Mouse (Mus musculus): ENCODE measurements around the gene Secisbp2l. TPM values are rescaled to one million over a fixed set of nuclear protein-coding genes. Genes with fewer than 3 reads are reported as not detected.

The Secisbp2l gene
- 21.4 and 22.4 TPM in 2 replicates for polyA plus RNA-seq (2016; fragmentation: Nextera tagmentation; extraction: Ambion mirVana)

DNA sequence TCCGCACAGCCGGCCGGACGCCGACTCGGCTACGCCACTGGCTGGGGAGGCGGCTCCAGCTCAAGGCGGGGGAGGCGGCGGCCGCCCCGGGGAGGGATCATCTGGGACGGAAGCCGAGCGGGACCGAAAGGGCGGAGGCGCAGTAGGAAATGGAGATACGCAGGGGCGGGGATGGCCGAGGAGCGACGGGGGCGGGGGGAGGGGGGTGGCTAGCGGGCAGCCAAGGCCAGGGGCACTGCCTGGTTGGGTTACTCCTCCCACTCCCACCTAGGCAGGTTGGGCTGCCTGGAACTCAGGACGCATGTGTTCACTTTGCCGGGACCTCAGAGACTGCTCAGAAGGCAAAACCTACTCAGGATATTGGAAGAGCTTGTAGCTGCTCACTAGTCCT lies at the start of gene Secisbp2l:
Secisbp2l (minus strand) TSS at position 152 of the 391 bp plus-strand sequence.
- peak; percentile 94 for ATAC-seq (ENCODE audit: insufficient number of reproducible peaks, insufficient read depth, low FRiP score, low TSS enrichment, low read depth)
- H3K4me1 ChIP-seq (replicated peaks), result peaks cover 17% of the 10 kb centered on the region
- peaks cover 7% of the 10 kb centered on the region; the same call in 1 of the 2 replicates for H3K36me3 ChIP-seq
- 1% methylated on average over 19 of the region's 28 CpGs for WGBS
- H3K27me3 ChIP-seq, result no peaks in the 10 kb centered on the region
- no peaks in the 10 kb centered on the region for H3K9me3 ChIP-seq
- peak within 1 kb of the TSS; percentile 82 for H3K27ac ChIP-seq
- H3K9ac ChIP-seq (replicated peaks), result peak within 1 kb of the TSS; percentile 91
- peak within 1 kb of the TSS; percentile 91 for H3K4me3 ChIP-seq (replicated peaks)
- peak within 1 kb of the TSS; percentile 54 for H3K4me2 ChIP-seq

DNA sequence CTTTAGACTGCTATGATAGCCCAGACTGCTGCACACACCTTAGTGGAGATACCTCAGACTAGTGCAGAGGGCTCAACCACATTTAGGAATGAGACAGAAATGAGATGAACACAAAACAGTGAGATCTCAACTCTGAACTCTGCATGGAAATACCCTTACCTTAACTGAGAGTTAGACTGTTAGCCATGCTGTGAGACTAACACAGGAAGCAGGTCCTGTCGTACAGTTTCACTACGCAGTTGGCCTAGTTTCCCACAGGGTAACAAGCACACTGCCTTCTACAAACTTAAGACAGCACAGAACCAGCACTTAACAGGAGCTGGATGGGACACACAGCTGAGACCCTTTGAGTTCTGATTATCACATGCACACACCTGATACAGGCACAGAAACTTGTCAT lies 47.3 kb upstream of the Secisbp2l start:
- Histone ChIP-seq H3K36me3 (peaks cover 52% of the 10 kb centered on the region), H3K4me1 (replicated peaks) (no peaks in the 10 kb centered on the region), H3K9ac (replicated peaks) (no peak overlapping the region), H3K27ac (no peak overlapping the region), H3K27me3 (no peaks in the 10 kb centered on the region), H3K4me3 (replicated peaks) (no peak overlapping the region), H3K9me3 (no peaks in the 10 kb centered on the region), H3K4me2 (no peak overlapping the region)
- WGBS, result 91% methylated on average over 2 of the region's 2 CpGs
- ATAC-seq (ENCODE audit: insufficient number of reproducible peaks, insufficient read depth, low FRiP score, low TSS enrichment, low read depth), result no peak

DNA sequence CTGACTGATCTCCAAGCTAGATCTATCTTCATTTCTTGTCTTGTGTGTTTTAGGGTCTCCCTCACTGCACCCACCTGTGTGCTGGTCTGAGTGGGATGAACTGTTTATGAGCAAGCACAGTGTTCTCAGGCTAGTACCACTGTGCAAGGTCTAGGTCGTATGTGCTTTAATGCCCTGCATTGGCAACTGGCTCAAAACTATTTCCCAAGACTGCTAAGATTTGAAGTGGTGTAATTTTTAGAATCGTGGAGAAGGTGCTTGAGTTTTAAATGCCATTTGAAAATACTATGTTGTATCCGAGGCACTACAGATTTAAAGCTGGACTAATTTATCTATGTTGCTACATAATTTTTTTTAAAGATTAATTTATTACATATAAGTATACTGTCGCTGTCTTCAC lies 45.2 kb upstream of the Secisbp2l start:
- H3K4me2 ChIP-seq, result no peak overlapping the region
- H3K27ac ChIP-seq, result no peak overlapping the region
- H3K4me1 ChIP-seq (replicated peaks), result no peaks in the 10 kb centered on the region
- ATAC-seq (ENCODE audit: insufficient number of reproducible peaks, insufficient read depth, low FRiP score, low TSS enrichment, low read depth), result no peak
- H3K27me3 ChIP-seq, result no peaks in the 10 kb centered on the region
- no peak overlapping the region for H3K9ac ChIP-seq (replicated peaks)
- 94% methylated on average over 4 of the region's 4 CpGs for WGBS
- no peaks in the 10 kb centered on the region for H3K9me3 ChIP-seq
- H3K36me3 ChIP-seq, result peaks cover 33% of the 10 kb centered on the region
- no peak overlapping the region for H3K4me3 ChIP-seq (replicated peaks)

DNA sequence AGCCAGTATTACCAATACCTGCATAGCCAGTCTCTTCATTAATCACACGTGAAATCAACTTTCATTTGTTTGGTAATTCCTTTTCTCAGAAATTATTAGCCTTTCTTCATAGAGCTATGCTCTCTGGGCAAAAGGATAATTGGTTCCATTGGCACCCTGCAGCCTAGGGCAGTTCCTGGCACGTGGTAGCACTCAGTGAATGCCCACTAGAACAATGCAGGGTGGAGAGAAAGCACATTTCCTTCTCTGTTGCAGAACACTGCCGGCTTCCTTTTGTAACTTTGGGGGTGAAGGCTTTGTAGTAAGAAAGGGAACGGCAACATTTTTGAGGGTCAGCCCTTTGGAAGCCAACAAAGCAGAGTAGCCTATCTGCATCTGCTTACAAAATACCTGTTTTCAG lies 43.5 kb upstream of the Secisbp2l start:
- Histone ChIP-seq H3K9ac (replicated peaks) (no peak overlapping the region), H3K4me1 (replicated peaks) (no peaks in the 10 kb centered on the region), H3K4me3 (replicated peaks) (no peak overlapping the region), H3K4me2 (no peak overlapping the region), H3K36me3 (peaks cover 17% of the 10 kb centered on the region), H3K27me3 (no peaks in the 10 kb centered on the region), H3K9me3 (no peaks in the 10 kb centered on the region), H3K27ac (no peak overlapping the region)
- 67% methylated on average over 4 of the region's 4 CpGs for WGBS
- no peak for ATAC-seq (ENCODE audit: insufficient number of reproducible peaks, insufficient read depth, low FRiP score, low TSS enrichment, low read depth)

DNA sequence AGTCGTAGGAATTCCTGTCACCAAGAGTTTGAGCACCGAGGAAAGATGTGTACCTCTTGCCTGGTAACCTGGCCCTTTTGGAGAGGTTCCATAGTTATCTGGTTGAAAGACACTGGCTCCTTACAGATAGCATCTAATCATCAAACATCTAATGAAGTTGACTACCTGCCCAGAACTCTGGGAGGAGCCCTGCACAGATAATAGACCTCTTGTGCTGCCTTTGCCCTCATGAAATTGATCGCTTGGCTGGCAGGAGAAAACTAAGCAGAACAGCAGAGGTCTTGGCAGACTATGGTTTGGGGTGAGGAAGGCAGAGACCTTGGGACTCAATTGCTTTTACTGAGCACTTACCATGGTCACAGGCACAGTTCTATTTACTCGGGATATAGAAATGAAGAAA lies 37.7 kb upstream of the Secisbp2l start:
- H3K4me3 ChIP-seq (replicated peaks), result no peak overlapping the region
- no peak overlapping the region for H3K4me2 ChIP-seq
- H3K27me3 ChIP-seq, result no peaks in the 10 kb centered on the region
- H3K9ac ChIP-seq (replicated peaks), result no peak overlapping the region
- no peak for ATAC-seq (ENCODE audit: insufficient number of reproducible peaks, insufficient read depth, low FRiP score, low TSS enrichment, low read depth)
- WGBS, result 88% methylated on average over 4 of the region's 4 CpGs
- H3K27ac ChIP-seq, result no peak overlapping the region
- H3K4me1 ChIP-seq (replicated peaks), result no peaks in the 10 kb centered on the region
- H3K9me3 ChIP-seq, result no peaks in the 10 kb centered on the region
- no peaks in the 10 kb centered on the region for H3K36me3 ChIP-seq

DNA sequence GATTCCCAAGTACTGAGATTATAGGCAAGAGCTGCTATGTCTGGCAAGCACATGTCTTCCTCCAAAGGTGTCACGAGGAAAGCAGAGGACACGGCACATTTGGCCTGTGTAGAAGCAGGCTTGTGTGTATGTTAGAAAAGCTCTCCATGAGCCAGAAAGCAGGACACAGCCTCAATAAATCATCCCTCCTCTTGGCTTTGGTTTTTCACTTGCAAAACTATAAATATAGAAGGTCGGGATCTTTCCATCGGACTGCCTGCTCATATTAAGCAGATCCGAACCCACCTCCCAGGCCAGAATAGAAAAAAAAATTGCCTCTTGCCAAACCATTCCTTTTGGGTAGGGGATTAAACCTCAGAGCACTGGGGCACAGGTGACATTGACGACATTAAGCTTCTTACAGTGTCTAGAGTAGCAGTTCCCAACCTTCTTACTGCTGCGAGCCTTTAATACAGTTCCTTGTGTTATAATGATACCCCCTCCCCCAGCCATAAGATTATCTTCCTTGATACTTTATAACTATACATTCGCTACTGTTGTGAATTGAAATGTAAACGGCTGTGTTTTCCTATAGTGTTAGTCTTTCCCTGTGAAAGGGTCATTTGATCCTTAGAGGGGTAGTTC lies 31.4 kb upstream of the Secisbp2l start:
- H3K27me3 ChIP-seq, result no peaks in the 10 kb centered on the region
- 70% methylated on average over 9 of the region's 9 CpGs for WGBS
- no peak overlapping the region for H3K4me3 ChIP-seq (replicated peaks)
- ATAC-seq (ENCODE audit: insufficient number of reproducible peaks, insufficient read depth, low FRiP score, low TSS enrichment, low read depth), result no peak
- H3K4me2 ChIP-seq, result no peak overlapping the region
- no peaks in the 10 kb centered on the region for H3K4me1 ChIP-seq (replicated peaks)
- no peaks in the 10 kb centered on the region for H3K9me3 ChIP-seq
- no peak overlapping the region for H3K9ac ChIP-seq (replicated peaks)
- H3K36me3 ChIP-seq, result no peaks in the 10 kb centered on the region
- H3K27ac ChIP-seq, result no peak overlapping the region

DNA sequence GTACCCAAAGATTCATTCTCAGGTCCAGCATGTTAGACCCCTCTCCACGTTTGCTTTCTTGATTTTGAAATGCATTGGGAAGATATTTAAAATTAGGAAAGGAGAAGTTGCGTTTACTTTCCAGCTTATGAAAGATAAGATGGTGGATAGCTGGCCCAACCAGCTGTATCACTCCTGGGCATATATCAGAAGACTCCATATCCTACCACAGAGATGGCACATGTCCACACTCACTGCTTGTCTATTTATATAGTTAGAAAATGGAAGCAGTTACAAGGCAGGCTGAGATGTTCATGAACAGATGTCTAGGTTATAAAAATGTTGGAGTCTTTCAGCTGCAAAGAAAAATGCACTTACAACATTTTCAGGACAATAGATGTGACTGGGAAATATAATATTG lies 28.7 kb upstream of the Secisbp2l start:
- WGBS, result 86% methylated on average over 2 of the region's 2 CpGs
- H3K9me3 ChIP-seq, result peaks cover 4% of the 10 kb centered on the region; the same call in 1 of the 2 replicates
- ATAC-seq (ENCODE audit: insufficient number of reproducible peaks, insufficient read depth, low FRiP score, low TSS enrichment, low read depth), result no peak

DNA sequence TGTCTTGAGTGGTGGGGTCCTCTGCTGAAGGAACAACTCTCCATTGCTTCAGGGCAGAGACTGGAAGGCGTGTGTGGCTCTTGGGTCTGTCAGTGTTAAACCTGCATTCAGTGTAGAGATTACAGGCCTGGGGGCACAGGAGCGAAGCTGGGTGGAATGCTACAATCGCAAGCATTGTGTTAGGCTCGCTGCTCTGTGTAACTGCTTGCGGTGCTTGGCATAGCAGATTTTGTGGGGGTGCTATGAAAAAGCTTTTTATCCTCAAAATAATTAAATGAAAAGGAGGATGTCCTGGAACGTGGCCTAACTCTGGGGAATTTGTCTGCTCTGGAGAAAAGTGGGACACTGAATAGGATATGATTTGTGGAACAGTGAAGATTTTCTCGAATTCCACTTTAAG lies 26.9 kb upstream of the Secisbp2l start:
- Histone ChIP-seq H3K4me2 (no peak overlapping the region), H3K4me3 (replicated peaks) (no peak overlapping the region), H3K9ac (replicated peaks) (no peak overlapping the region), H3K4me1 (replicated peaks) (no peaks in the 10 kb centered on the region), H3K27ac (no peak overlapping the region), H3K36me3 (no peaks in the 10 kb centered on the region), H3K9me3 (peaks cover 10% of the 10 kb centered on the region; the same call in 1 of the 2 replicates), H3K27me3 (no peaks in the 10 kb centered on the region)
- 73% methylated on average over 7 of the region's 7 CpGs for WGBS
- no peak for ATAC-seq (ENCODE audit: insufficient number of reproducible peaks, insufficient read depth, low FRiP score, low TSS enrichment, low read depth)

More for the DNA sequence above, 28.7 kb upstream of the Secisbp2l start:
- H3K9ac ChIP-seq (replicated peaks), result no peak overlapping the region
- H3K4me1 ChIP-seq (replicated peaks), result no peaks in the 10 kb centered on the region
- no peak overlapping the region for H3K27ac ChIP-seq
- no peak overlapping the region for H3K4me2 ChIP-seq
- H3K27me3 ChIP-seq, result no peaks in the 10 kb centered on the region
- no peak overlapping the region for H3K4me3 ChIP-seq (replicated peaks)
- no peaks in the 10 kb centered on the region for H3K36me3 ChIP-seq

DNA sequence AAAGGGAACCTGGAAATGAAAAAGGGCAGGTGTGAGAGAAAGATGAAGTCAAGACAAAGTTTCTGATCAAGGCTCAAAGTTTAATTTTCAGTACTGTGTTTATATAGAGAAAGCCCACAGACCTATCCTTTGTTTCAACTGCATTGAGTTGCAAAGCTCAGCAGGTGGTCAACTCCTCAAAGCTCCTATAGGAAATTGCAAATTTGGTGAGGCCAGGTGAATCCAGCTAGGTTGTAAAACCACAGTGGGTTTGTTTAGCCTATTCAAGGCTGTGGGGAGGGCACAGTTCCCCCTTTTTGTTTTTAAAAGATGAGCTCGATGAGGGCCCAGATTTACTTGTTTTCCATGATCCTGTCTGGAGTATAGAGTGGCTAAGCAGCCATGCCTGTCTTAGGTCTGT lies 23.2 kb upstream of the Secisbp2l start:
- Histone ChIP-seq H3K27ac (no peak overlapping the region), H3K4me1 (replicated peaks) (peaks cover 4% of the 10 kb centered on the region; the same call in 1 of the 2 replicates), H3K4me2 (no peak overlapping the region), H3K27me3 (no peaks in the 10 kb centered on the region), H3K4me3 (replicated peaks) (no peak overlapping the region), H3K36me3 (no peaks in the 10 kb centered on the region), H3K9ac (replicated peaks) (no peak overlapping the region), H3K9me3 (peaks cover 10% of the 10 kb centered on the region; the same call in 1 of the 2 replicates)
- WGBS, result 67% methylated on average over 1 of the region's 1 CpGs
- ATAC-seq (ENCODE audit: insufficient number of reproducible peaks, insufficient read depth, low FRiP score, low TSS enrichment, low read depth), result no peak

DNA sequence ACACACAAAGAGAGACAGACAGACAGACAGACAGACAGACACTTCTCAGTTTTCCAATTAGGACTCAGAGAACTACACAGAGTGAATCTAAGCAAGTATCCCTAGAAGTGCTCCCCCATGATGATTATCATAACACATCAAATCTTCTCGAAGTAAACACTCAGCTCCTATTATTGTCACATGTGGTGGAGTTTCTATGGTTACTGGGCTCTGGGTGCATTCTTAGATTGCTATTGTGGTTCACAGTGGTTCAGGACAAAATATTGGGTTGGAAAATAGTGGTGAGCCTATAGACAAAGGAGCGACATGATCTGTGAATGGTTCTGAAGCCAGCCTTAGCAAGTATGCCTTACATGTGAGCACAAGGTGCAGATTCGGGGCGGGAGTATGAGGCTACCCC lies 19.3 kb upstream of the Secisbp2l start:
- Histone ChIP-seq H3K9ac (replicated peaks) (no peak overlapping the region), H3K4me3 (replicated peaks) (no peak overlapping the region), H3K4me2 (no peak overlapping the region), H3K36me3 (no peaks in the 10 kb centered on the region), H3K27ac (no peak overlapping the region), H3K4me1 (replicated peaks) (peaks cover 4% of the 10 kb centered on the region; the same call in 1 of the 2 replicates), H3K9me3 (peaks cover 10% of the 10 kb centered on the region; the same call in 1 of the 2 replicates), H3K27me3 (no peaks in the 10 kb centered on the region)
- 79% methylated on average over 4 of the region's 4 CpGs for WGBS
- no peak for ATAC-seq (ENCODE audit: insufficient number of reproducible peaks, insufficient read depth, low FRiP score, low TSS enrichment, low read depth)

DNA sequence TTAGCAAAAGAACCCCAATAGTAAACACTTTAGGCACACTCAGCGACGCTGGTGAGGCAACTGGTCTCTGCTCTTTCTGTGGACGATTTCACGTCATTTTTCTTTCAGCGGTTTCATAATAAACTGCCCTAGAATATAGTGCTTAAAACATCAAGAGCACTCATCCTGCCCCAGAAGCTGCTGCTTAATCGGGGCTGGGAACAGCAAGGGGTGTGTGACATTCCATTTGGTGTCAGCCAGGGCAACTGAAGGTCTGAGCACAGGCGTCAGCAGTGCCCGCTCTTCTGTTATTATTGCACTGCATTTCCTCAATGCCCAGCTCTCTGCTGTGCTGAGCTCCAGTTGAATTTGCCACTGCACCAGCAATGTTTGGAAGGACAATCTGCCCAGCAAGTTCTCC lies 18.4 kb upstream of the Secisbp2l start:
- H3K4me1 ChIP-seq (replicated peaks), result peaks cover 4% of the 10 kb centered on the region; the same call in 1 of the 2 replicates
- 59% methylated on average over 8 of the region's 8 CpGs for WGBS
- H3K9me3 ChIP-seq, result peaks cover 4% of the 10 kb centered on the region; the same call in 1 of the 2 replicates
- H3K27ac ChIP-seq, result no peak overlapping the region
- no peak overlapping the region for H3K4me2 ChIP-seq
- H3K36me3 ChIP-seq, result no peaks in the 10 kb centered on the region
- H3K27me3 ChIP-seq, result no peaks in the 10 kb centered on the region
- H3K4me3 ChIP-seq (replicated peaks), result no peak overlapping the region
- no peak overlapping the region for H3K9ac ChIP-seq (replicated peaks)
- ATAC-seq (ENCODE audit: insufficient number of reproducible peaks, insufficient read depth, low FRiP score, low TSS enrichment, low read depth), result no peak

DNA sequence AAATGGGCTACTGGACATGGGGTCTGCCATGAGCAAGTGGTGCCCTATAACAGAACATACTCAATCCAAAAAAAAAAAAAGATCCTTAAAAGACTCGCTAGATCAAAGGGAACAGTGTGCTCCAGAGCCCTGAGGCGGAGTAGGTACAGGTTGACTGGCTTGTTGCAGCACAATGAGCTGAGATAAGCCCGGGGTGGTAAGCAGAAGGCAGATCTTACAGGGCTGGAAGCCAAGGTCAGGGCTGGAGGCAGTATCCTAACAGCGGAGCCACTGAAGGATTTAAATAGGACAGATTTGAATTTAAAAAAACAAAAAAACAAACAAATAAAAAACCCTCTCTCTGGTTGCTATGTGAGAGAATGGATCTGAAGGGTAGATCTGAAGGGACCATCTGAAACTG lies 17.8 kb upstream of the Secisbp2l start:
- Histone ChIP-seq H3K4me1 (replicated peaks) (peaks cover 4% of the 10 kb centered on the region; the same call in 1 of the 2 replicates), H3K4me2 (no peak overlapping the region), H3K27me3 (no peaks in the 10 kb centered on the region), H3K9ac (replicated peaks) (no peak overlapping the region), H3K9me3 (no peaks in the 10 kb centered on the region), H3K36me3 (no peaks in the 10 kb centered on the region), H3K4me3 (replicated peaks) (no peak overlapping the region), H3K27ac (no peak overlapping the region)
- no peak for ATAC-seq (ENCODE audit: insufficient number of reproducible peaks, insufficient read depth, low FRiP score, low TSS enrichment, low read depth)
- WGBS, result 69% methylated on average over 4 of the region's 4 CpGs

All from limb, embryonic 12.5 days (tissue).